Mouse (Mus musculus) kidney, adult 2 months (tissue): Measurements from ENCODE around the gene Itga2.

Experiments used
- CTCF ChIP-seq: fragments of 200-500 bp; conservative IDR thresholded peaks from 2 replicates; pipeline ENCODE4 v1.5.1; 2011; ENCODE audit warnings: low read depth, mild to moderate bottlenecking, control low read depth, low read length, moderate library complexity, mixed read lengths; ENCODE audit not compliant: insufficient read depth, insufficient read length
- POLR2A ChIP-seq: fragments of 200-500 bp; IDR thresholded peaks from one replicate; pipeline ENCODE4 v1.6.1; 2011; ENCODE audit warnings: low read depth, low read length, control low read depth

DNA sequence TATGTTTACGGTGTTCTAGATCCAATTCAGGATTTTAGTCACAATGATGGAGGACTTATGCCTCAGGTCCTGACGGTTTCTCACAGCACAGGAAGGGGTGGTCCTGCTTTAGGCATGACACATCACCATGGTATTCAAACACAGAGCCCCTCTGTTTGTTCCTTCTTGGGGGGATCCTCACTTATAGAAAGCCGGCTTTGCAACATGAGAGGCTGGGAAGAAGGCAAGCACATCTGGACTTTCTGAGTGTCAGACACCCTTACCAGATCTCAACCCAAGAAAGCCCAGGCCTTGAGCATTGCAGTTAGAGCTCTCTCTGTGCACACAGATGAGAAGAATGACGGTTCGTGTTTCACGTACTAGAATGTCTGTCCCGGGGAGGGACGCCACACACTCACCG lies 92.8 kb downstream of the Itga2 start:
- TF ChIP-seq CTCF = no peak
- no peak for TF ChIP-seq POLR2A
